Mouse (Mus musculus) gastrocnemius, postnatal 10 days (tissue): ENCODE data around the gene Vtcn1. TPM values are rescaled to one million over a fixed set of nuclear protein-coding genes. Genes with fewer than 3 reads are reported as not detected.

Experiments
- DNase-seq: peaks from one replicate; pipeline ENCODE4 v3.0.0; 2021; ENCODE audit warnings: mixed read lengths
- total RNA-seq, 2 experiments: library from RNA; stranded (reverse); gene quantifications; 2 replicates each; pipeline ENCODE4 v1.2.3; 2021

Gene Vtcn1
- total RNA-seq, 2 experiments from 2014 or later, result 0.35 to 0.88 TPM

DNA sequence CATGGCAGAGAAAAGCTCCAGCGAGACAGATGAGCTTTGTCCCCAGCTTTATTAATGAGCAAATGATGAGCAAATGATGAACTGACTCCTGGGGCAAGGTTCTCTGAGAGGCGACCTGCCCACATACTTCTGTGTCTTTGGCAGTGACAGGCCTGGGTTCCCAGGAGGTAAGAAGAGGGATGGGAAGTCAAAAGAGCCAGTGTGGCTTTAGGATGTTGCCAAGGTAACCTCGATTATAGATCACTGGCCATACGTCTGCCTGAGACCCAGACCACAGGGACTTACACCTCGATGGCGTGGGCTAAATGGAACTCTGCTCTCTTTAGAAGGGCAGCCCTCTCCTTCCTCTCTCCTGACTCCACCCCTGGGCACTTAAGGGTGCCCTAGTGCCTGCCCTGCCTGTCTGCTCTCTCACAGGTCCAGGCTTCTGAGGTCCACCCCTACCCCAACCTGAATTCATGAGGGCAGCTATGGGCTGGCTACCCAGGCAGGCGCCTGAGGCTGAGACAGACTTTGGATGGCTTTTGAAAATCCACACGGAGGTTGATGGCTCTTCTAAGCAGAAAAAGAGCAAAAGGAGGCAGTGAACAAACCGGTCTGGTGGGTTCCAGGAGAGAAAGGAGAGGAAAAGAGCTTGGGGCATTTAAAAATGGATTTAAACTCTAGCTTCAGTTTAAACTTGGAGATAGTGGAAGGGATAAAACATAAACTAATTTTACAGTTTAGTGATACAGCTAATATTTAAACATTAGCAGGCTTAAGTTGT, 31.0 kb downstream of the Vtcn1 start:
- no peak for DNase-seq

DNA sequence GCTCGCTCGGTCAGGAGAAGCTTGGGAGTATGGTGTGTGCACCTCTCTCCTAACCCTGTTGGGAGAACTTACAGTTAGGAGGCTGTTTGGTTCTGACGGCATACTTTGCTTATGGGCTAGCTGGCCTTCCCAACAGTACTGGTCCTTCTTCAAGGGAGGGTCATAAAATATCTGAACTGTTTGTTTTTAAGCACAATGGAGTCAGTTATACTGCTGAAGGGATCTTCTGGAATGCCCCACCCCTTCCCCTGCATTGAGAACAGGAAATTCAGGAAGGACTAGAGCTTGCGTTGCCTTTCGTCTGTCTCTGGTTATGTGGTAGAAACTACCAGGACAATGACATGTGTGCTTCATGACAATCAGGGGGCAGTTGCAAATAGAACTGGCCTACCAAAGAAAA, 31.9 kb downstream of the Vtcn1 start:
- DNase-seq, result no peak

DNA sequence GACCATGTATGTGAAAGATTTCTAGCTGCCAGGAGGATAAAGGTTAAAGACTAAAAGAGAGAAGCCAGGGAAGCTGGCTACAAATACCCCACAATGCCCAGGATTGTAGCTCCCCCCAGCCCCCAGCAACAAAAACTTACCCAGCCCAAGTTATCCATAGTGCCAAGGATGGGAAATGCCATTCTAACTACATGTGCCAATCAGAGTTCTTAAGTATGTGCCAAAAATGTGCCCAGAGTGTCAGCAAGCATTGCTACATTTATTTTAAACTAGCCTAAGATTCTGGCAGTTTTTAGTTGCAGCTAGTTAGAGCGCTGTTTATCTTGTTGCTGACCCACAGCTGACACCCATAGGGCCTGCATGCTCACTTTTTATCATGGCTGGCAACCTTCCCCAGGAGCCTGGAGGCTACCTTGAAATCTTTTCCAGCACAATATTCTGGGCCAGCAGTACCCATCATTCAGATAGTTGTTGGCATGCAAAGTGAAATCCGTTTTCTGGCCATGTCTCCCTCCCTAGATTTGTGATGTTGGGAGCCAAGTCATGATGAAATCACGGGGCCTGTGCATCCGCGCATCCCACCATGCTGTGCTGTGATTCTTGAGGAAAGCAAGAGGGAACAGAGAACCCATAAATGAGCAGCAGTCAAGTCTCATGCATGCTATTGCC, 33.2 kb downstream of the Vtcn1 start:
- DNase-seq, result no peak

DNA sequence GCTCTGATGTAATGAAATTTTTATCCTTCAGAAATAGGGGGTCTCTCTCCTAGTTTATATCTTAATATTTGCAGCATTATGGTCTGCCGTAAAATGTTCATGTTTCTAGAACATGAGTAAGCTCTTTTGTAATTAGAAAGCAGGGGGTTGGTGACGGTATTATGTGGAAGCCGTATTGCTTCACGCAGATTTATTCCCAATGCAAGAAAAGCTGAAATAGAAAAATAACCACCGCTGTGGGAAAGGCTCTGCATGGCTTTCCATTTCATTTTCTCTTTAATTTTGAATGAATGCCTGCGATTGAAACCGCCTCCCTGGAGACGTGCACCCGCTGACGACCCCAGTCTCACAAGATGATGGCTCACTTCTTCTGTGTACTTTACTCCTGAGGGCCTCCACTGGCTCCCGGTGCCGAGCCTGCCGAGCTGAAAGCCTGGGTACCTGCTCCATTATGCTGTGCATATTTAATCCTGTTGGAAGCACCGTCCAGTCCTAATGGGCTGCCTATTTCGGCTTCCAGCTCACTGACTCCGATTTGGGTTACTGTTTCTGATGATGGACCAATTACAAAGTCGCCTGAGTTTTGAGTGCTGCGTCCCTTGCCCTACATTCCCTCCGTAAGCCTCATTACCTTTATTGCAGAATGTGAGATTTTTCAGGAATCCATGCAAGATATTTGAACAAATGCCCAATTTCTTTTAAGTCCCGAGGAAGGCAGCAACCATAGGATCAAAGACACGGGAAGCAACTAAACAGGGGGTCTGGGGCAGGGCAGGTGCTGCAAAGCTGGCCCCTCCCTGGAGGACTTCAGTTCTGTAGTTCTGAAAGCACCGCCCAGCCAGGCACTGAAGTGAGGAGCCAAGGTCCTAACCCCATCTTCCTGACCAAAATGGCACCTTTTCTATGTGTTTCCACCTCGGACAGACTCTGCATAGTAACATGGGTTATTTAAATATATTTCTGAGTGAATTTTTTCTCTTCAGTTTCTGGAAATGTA, 36.3 kb downstream of the Vtcn1 start:
- DNase-seq, result no peak

DNA sequence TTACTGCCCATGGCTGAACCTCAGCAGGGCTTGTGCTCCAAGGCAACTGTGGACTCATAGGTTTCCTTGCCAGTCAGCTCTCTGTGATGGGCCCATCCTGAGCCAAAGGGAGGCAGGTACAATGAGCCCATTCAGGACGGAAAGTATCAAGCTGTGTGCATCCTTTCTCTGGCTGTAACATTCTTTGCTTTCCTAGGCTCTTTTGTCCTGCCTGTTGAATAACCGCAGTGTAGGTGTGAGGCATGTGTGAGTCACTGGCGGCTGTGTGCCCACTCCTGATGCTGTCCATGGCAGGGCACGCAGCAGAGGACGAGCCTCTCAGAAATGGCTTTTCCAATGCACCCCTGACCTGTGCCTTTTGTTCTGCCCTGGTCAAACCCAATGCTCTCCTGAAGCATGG, 41.7 kb downstream of the Vtcn1 start:
- DNase-seq, result no peak

DNA sequence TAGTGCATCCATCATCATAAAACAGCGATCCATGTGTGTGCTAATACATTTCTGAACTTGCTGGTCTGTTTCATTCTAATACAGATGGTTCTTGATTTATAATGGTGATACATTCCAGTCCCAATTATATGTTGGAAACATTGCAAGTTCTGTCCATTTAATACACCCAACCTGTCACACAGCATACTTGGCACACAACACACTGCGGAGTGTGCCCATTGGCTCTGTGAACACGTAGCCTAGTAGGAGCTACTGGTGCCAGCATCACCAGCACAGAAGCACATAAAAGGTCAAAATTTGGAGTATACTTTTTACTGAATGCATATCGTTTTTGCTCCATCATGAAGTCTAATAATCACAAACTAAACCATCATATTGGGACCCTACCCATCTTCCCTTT, 51.8 kb downstream of the Vtcn1 start:
- DNase-seq, result no peak

DNA sequence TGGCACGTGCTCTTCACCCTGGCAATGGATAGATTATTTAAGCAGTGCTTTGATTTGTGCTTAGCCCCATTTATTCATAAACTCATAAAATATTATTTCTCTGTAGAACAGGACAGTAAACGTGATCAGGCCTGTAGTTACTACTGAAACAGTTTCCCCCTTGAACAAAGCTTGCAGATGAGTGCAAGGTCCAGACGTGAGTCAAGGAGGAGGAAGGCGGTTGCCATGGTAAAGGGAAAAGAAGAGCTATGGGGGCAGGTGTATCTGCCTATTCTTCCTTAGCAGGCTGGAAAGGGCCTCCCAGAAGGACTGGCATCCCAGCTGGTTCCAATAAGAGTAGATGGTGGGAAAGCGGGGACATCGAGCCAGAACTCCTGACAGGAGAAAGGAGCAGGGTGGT, 56.1 kb downstream of the Vtcn1 start:
- DNase-seq, result no peak

DNA sequence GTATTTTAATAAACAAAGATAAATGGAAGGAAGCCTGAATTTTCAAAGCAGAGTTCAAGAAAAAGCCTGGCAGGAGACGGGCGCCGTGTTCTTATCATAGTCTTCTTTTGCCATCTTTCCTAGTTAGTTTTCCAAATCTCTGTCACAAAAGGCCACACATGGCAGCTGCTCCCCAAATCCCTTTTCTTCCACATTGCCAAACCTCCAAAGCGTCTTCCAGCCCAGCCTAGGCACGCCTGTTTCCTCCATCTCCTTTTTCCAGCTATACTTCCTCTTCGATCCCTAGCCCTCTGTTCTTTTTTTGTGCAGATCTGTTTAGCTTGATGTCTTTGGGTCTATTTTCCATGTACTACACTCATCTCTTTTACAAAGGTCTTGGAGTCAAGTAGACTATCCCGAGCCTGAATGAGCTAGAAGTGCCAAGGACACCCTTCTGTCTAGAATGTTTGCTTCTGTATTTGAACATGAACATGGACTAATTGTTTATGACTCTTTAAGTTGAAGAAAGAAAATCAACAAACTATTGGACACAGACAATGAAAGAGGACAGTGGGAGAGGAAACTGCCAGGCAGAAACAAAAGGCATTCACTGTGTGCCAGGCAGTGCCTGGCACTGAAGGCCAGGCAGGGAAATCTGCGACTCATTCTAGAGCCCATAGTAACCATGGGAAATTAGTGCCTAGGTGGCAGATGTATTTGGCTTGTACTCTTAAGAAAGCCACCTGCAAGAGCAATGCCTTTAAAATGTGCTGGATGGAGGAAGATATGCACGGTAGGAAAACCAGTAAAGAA, 56.8 kb downstream of the Vtcn1 start:
- no peak for DNase-seq

DNA sequence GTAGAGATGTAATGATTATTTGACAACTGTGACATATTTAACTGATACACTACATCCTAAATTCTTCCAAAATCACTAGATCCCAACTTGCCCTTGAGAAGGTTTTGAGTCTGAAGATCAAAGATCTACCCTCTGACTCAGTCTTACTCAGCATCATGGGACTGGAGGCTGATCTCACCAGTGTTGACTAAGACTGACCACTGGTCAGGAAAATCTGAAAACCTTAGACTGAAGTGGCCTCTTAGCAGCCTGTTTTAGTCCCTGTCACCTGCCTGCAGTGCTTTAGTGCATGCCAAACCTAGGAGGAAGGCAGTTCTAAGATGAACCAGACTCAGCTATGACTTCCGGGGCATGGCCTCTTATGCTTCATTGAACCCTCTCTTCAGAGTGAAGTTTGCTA, 64.0 kb downstream of the Vtcn1 start:
- DNase-seq, result no peak

DNA sequence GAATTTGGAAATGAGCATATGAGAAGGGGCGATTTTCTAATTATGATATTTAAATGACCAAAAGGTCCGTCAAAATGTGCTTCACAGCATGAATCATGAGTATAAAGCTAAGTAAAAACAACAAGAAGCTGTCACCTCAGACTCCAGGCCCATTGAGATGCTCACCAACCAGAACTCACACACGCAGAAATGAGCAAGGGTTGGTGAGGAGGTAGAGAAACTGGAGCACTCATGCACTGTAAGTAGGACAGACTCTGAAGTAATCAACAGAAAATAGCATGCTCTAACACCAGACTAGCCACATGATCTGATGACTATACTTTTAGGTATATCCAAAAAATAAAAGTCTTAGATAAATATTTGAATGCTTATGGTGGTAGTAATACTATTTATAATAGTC, 65.1 kb downstream of the Vtcn1 start:
- DNase-seq, result no peak

DNA sequence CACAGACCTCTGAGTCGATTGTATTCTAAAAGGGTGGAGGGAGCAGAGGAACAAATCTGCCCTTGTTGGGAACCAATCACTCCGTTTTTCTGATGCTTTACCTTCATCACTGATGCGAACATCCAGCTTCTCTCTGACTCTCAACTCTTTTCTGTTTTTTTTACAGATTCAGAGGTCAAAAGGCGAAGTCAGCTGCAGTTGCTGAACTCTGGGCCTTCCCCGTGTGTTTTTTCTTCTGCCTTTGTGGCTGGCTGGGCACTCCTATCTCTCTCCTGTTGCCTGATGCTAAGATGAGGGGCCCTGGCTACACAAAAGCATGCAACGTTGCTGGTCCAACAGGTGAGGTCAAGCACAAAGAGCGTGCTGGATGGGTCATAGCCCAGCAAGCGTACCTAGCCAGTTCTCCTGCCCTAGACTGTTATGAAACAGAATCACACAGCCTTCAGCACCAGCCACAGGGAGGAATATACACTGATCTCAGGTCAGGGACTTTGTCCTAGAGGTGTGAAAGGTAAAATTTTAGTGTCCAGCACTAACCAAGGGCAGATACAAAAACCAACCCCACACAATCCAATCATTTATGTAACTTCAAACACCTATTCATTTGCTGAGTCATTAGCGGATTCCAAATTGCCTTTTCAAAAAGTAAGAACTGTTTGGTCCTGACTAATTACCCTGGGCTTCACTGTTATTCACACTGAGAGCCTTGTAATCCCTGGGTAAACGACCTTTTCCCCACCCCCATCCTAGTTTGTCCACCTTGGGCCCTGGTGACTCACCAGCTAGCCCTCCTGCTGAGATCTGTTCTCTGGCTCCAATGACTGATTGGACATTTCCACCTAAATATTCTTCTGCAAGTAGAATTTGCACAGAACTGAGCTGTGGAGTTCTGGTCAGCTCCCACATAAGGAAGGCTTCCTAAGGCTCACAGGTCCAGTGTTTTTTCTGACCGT, 67.4 kb downstream of the Vtcn1 start:
- no peak for DNase-seq

DNA sequence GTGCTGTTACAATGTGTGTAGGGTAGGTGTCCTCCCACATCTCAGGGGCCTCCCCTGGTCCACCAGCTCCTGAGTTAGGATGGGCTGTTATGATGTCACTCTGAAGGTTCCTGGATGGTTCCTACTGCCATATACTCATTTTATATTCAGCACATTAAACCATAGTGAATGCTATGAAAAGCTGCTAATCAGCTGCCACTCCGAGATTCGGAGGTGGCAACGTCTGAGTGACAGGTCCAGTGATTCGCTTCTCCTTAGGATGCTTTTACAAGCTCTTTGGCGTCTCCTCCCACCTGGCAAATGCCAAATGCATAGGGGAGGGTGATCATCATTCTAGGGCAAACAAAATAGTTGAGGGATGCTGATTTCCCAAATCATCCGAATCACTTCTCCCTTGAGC, 70.2 kb downstream of the Vtcn1 start:
- no peak for DNase-seq

DNA sequence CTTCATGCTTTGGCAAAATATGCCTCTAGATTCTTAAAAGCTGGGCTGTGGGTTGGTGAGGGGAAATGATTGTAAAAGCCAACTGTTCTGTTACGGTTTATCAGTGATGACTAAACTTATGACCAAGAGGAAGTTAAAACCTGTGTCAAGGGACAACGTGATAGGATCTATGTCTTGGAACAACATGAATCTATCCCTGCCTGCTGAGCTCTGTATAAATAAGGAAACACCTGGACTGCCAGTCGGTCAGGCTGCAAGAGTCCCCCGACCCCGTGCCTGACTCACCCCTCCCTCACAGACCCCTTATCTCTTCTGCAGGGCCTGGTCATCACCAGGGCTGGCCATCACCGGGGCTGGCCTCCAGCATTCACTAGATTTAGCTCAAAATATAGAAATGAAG, 80.9 kb downstream of the Vtcn1 start:
- no peak for DNase-seq

DNA sequence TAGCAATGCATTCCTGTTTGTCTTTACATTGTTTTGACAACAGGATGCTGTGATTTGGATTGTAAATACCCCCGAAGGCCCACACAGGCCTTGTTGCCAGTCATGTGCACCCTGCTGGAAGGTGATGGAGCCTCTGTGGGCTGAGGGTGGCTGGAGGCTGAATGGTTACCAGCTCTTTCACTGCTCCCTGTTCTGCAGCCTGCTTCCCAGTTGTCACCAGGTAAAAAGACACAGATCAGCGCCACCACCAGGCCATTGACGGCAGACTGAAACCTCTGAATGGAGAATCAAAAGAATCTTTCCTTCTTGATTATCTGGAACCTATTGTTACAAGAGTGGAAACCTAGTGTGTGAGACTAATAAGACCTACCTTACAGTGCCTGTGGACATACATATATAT, 81.7 kb downstream of the Vtcn1 start:
- no peak for DNase-seq

DNA sequence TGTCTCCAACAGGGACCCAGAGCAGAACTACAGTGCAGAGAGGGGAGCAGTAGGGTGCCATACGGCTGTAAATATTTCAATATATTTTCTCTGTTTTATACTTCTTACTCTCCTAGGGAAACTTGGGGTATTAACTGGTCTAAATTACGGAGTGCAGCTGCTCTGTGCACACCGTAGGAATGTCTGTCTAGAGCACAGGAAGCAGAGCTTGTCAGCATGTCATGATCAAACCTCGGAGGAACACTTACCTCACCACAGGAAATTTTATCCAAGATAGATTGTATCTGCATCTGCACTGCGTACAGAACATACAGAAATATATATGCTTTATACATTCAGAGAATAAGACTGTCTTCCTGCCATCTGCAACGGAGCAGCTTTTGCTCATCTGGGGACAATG, 83.3 kb downstream of the Vtcn1 start:
- DNase-seq, result no peak

DNA sequence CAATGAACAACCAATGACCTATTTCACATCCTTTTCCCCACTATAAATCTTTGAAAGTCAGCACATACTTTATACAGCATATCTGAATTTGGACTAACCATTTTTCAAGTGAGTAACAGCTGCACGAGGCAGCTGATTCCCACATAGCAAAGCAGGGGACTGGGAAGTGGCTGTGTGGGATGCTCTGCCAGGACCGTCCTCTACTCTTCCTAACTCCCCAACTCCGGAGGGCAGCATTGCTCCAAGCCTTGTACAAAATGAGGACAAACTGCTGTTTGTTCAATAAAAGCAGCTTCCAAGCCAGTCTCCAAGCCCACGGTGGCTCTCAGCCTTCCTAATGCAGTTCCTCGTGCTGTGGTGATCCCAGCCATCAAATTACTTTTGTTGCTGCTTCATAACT, 85.4 kb downstream of the Vtcn1 start:
- no peak for DNase-seq

DNA sequence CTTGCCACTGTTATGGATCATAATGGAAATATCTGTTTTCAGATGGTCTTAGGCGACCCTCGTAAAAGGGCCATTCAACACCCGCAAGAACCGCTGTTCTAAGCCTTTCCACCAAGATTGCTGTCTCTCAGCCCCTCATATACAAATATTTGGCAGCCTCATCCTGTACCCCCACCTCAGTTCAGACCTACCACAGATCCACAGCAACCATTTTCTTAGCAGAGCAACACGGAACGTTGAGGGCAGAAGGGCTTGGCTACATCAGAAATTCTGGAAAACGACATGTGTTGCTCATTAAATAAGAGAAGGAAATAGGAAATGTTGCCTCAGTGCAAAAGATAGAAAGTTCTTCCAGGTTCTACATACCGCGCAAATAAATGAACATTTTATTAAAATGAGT, 85.8 kb downstream of the Vtcn1 start:
- no peak for DNase-seq

DNA sequence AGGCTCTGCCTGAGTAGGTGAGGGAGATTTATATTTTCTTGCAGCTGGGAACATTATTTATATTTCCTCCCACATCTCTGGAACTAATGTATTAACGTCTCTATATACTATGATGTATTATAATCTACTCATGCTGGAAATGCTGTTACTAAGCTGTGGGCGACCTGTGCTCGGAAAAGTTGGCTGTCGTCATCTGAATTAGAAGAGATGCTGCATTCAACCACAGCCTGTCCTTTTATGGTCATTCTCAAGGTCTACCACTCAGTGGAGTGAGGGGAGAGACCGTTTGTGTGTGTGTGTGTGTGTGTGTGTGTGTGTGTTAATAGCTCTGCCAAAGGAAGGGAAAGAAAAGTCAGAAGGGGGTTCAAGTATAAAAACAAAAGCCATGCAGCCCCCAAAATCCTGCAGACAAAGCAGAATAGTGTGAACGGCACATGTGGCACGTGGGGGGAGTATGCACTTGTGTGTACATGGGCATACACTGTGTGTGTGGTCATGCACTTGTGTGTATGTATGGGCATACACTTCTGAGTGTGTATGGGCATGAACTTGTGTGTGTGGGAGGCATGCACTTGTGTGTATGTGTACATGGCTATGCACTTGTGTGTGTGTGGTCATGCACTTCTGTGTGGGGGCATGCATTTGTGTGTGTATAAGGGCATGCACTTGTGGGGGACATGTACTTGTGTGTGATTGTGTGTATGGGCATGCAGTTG, 86.4 kb downstream of the Vtcn1 start:
- no peak for DNase-seq

DNA sequence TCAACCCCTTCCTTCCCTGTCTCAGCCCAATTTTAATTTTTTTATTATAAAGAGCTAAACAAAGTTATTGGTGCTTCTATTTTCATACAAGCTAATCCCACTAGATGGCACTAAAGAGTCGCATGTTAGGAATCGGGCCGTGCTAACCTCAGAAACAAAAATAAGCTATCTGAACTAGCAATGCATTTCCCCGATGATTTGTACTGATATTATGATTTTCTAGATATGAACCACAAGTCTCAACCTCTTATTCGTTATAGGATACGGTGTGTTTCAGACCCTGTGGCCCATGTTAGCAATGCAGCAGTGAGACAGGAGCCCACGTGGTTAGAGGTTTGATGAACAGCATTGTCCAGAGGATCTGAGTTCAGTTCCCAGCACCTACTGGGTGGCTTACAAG, 91.6 kb downstream of the Vtcn1 start:
- DNase-seq, result no peak

DNA sequence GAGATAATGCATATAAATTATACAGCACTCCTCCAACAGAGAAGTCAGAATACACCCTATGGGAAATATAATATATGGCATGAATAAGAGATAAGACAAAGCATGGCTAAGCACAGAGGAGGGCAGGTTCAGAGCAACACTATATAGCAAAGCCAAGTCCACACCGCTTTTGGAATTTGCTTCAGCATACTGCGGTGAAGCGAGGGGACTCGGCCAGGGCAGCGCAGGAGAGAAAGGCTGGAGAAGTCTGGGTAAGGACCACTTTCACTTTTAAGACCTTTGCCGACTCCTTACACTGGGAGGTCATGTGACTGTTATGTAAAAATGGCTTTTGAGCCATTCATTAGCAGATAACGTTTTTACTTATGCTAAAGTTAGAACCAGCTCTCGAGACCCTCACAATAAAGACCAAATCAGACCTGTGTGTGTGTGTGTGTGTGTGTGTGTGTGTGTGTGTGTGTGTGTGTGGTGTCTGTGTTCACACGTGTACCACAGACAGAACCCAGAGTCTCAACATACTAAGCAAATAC, 95.4 kb downstream of the Vtcn1 start:
- no peak for DNase-seq
